Mouse (Mus musculus): ENCODE data around the gene Slc38a10. TPM values are rescaled to one million over a fixed set of nuclear protein-coding genes. Genes with fewer than 3 reads are reported as not detected.
A peak's percentile ranks its signal among the peaks of the same experiment; 100 is the strongest.

The Slc38a10 gene
- polyA plus RNA-seq (2012; rRNA removed) = 81.9 and 94.2 TPM in 2 replicates

GRCm38 (mm10) chr11:120151113-120151494 is at the start of gene Slc38a10:
Gene Slc38a10, minus strand, starts transcription at chr11:120151346.
- no peaks in the 10 kb centered on the region for H3K27me3 ChIP-seq (ENCODE audit: control insufficient read depth, insufficient read depth, low read length)
- peak within 1 kb of the TSS; percentile 82 for H3K4me3 ChIP-seq (ENCODE audit: extremely low read depth, insufficient read depth, insufficient read length)
- no peaks in the 10 kb centered on the region; the same call in 1 of the 2 replicates for H3K36me3 ChIP-seq (ENCODE audit: control insufficient read depth, insufficient read depth, low read length)
- peaks cover 5% of the 10 kb centered on the region; the same call in 1 of the 2 replicates for H3K4me1 ChIP-seq (ENCODE audit: control insufficient read depth, insufficient read depth, insufficient read length)
- under 1% methylated on average over 28 of the region's 28 CpGs for WGBS
- peak; percentile 72 for TF ChIP-seq POLR2A (IDR thresholded peaks at IDR 0.05; ENCODE audit: low read depth, low read length)
- no peak for TF ChIP-seq CTCF (IDR thresholded peaks at IDR 0.05; ENCODE audit: extremely low read depth, insufficient read depth, insufficient read length, insufficient replicate concordance)
- H3K27ac ChIP-seq (ENCODE audit: insufficient read depth, low read length) = peak within 1 kb of the TSS; percentile 71
- peak; percentile 99 for DNase-seq (ENCODE audit: low read depth in 1 of 2, low spot score in 2 of 2)

- TF ChIP-seq CTCF (IDR thresholded peaks at IDR 0.05; ENCODE audit: extremely low read depth, insufficient read depth, insufficient read length, insufficient replicate concordance) (no peak), POLR2A (IDR thresholded peaks at IDR 0.05; ENCODE audit: low read depth, low read length) (no peak)
- no peaks in the 10 kb centered on the region for H3K4me1 ChIP-seq (ENCODE audit: control insufficient read depth, insufficient read depth, insufficient read length)
- 70% methylated on average over 6 of the region's 6 CpGs for WGBS
Measured at GRCm38 (mm10) chr11:120200621-120201020, 49.5 kb upstream of the Slc38a10 start.

GRCm38 (mm10) chr11:120199766-120200165 is 48.6 kb upstream of the Slc38a10 start:
- DNase-seq (ENCODE audit: low read depth in 1 of 2, low spot score in 2 of 2) = no peak
- no peak for TF ChIP-seq POLR2A (IDR thresholded peaks at IDR 0.05; ENCODE audit: low read depth, low read length)
- TF ChIP-seq CTCF (IDR thresholded peaks at IDR 0.05; ENCODE audit: extremely low read depth, insufficient read depth, insufficient read length, insufficient replicate concordance) = no peak
- Histone ChIP-seq H3K27me3 (ENCODE audit: control insufficient read depth, insufficient read depth, low read length) (no peaks in the 10 kb centered on the region; the same call in 1 of the 2 replicates), H3K4me1 (ENCODE audit: control insufficient read depth, insufficient read depth, insufficient read length) (no peaks in the 10 kb centered on the region), H3K4me3 (ENCODE audit: extremely low read depth, insufficient read depth, insufficient read length) (no peak overlapping the region), H3K36me3 (ENCODE audit: control insufficient read depth, insufficient read depth, low read length) (no peaks in the 10 kb centered on the region), H3K27ac (ENCODE audit: insufficient read depth, low read length) (no peak overlapping the region)
- WGBS = 47% methylated on average over 7 of the region's 7 CpGs

More at GRCm38 (mm10) chr11:120200621-120201020, 49.5 kb upstream of the Slc38a10 start:
- DNase-seq (ENCODE audit: low read depth in 1 of 2, low spot score in 2 of 2) = no peak
- Histone ChIP-seq H3K4me3 (ENCODE audit: extremely low read depth, insufficient read depth, insufficient read length) (no peak overlapping the region), H3K27ac (ENCODE audit: insufficient read depth, low read length) (no peak overlapping the region), H3K36me3 (ENCODE audit: control insufficient read depth, insufficient read depth, low read length) (no peaks in the 10 kb centered on the region), H3K27me3 (ENCODE audit: control insufficient read depth, insufficient read depth, low read length) (no peaks in the 10 kb centered on the region; the same call in 1 of the 2 replicates)

- WGBS = 59% methylated on average over 13 of the region's 13 CpGs
- no peak for TF ChIP-seq CTCF (IDR thresholded peaks at IDR 0.05; ENCODE audit: extremely low read depth, insufficient read depth, insufficient read length, insufficient replicate concordance)
- TF ChIP-seq POLR2A (IDR thresholded peaks at IDR 0.05; ENCODE audit: low read depth, low read length) = no peak
- no peak overlapping the region for H3K4me3 ChIP-seq (ENCODE audit: extremely low read depth, insufficient read depth, insufficient read length)
- no peaks in the 10 kb centered on the region; the same call in 1 of the 2 replicates for H3K27me3 ChIP-seq (ENCODE audit: control insufficient read depth, insufficient read depth, low read length)
- H3K4me1 ChIP-seq (ENCODE audit: control insufficient read depth, insufficient read depth, insufficient read length) = no peaks in the 10 kb centered on the region
- no peaks in the 10 kb centered on the region for H3K36me3 ChIP-seq (ENCODE audit: control insufficient read depth, insufficient read depth, low read length)
- no peak for DNase-seq (ENCODE audit: low read depth in 1 of 2, low spot score in 2 of 2)
- H3K27ac ChIP-seq (ENCODE audit: insufficient read depth, low read length) = no peak overlapping the region
Measured at GRCm38 (mm10) chr11:120198831-120199230, 47.7 kb upstream of the Slc38a10 start.

GRCm38 (mm10) chr11:120190526-120191412 is 39.6 kb upstream of the Slc38a10 start:
- Histone ChIP-seq H3K27ac (ENCODE audit: insufficient read depth, low read length) (no peak overlapping the region), H3K4me3 (ENCODE audit: extremely low read depth, insufficient read depth, insufficient read length) (no peak overlapping the region), H3K27me3 (ENCODE audit: control insufficient read depth, insufficient read depth, low read length) (peaks cover 16% of the 10 kb centered on the region), H3K4me1 (ENCODE audit: control insufficient read depth, insufficient read depth, insufficient read length) (peaks cover 6% of the 10 kb centered on the region), H3K36me3 (ENCODE audit: control insufficient read depth, insufficient read depth, low read length) (no peaks in the 10 kb centered on the region)
- 72% methylated on average over 14 of the region's 14 CpGs for WGBS
- TF ChIP-seq POLR2A (IDR thresholded peaks at IDR 0.05; ENCODE audit: low read depth, low read length) = no peak
- TF ChIP-seq CTCF (IDR thresholded peaks at IDR 0.05; ENCODE audit: extremely low read depth, insufficient read depth, insufficient read length, insufficient replicate concordance) = no peak
- no peak for DNase-seq (ENCODE audit: low read depth in 1 of 2, low spot score in 2 of 2)

GRCm38 (mm10) chr11:120189459-120190312 is 38.5 kb upstream of the Slc38a10 start:
- Histone ChIP-seq H3K4me1 (ENCODE audit: control insufficient read depth, insufficient read depth, insufficient read length) (peaks cover 6% of the 10 kb centered on the region), H3K27me3 (ENCODE audit: control insufficient read depth, insufficient read depth, low read length) (peaks cover 16% of the 10 kb centered on the region), H3K27ac (ENCODE audit: insufficient read depth, low read length) (peak overlapping the region; percentile 66), H3K36me3 (ENCODE audit: control insufficient read depth, insufficient read depth, low read length) (no peaks in the 10 kb centered on the region), H3K4me3 (ENCODE audit: extremely low read depth, insufficient read depth, insufficient read length) (peak overlapping the region; percentile 66)
- DNase-seq (ENCODE audit: low read depth in 1 of 2, low spot score in 2 of 2) = peak; percentile 75 to 88
- under 1% methylated on average over 64 of the region's 68 CpGs for WGBS
- TF ChIP-seq POLR2A (IDR thresholded peaks at IDR 0.05; ENCODE audit: low read depth, low read length) (no peak), CTCF (IDR thresholded peaks at IDR 0.05; ENCODE audit: extremely low read depth, insufficient read depth, insufficient read length, insufficient replicate concordance) (no peak)
